Mouse (Mus musculus): ENCODE measurements around the gene Slamf7.

Slamf7 gene

DNA sequence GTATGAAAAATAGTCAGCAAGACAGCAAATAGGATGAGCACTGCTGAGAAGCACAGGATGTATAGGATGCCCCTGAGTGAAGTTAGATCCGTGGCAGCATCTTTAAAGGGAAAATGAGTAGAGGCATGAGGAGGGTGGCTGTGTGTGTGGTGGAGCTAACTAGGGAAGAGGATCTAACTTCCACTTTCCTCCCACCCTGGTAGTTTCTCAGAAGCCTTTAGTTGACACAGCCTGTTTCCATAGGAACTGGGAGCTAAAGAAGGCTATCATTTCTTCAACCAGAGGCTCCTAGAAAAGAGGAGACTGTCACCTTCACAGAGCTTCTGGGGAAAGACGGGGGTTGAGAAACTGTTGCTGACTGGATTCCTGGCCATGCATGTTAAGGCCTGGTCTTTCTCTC is 14.1 kb downstream of the Slamf7 start:
- no peak for DNase-seq (ENCODE audit: low read depth in 2 of 2, low spot score in 2 of 2)

DNA sequence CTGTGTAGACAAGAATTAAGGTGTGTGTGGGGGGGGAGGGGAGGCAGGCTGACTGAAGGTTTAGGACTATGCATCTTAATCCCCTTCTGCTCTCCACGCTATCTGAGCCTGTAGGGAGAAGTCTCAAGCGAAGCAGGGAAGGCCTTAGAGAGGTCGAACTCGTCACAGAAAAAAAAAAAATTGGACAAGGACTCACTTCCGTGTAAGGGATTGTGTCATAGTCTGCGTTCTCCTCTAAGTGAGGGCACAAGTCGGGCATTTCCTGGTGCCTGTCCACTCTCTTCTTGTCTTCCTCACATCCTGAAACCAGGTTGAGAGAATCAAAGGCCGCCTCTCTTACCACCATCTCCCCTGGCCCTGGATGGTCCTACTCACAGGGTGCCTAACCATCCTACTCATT is 15.7 kb downstream of the Slamf7 start:
- DNase-seq (ENCODE audit: low read depth in 2 of 2, low spot score in 2 of 2) = no peak

- DNase-seq (ENCODE audit: low read depth in 2 of 2, low spot score in 2 of 2) = no peak
Observed at GRCm38 (mm10) chr1:171635696-171636095, 17.1 kb downstream of the Slamf7 start.

GRCm38 (mm10) chr1:171631447-171631846 is 21.4 kb downstream of the Slamf7 start:
- DNase-seq (ENCODE audit: low read depth in 2 of 2, low spot score in 2 of 2) = no peak

- no peak for DNase-seq (ENCODE audit: low read depth in 2 of 2, low spot score in 2 of 2)
Observed at GRCm38 (mm10) chr1:171630912-171631311, 21.9 kb downstream of the Slamf7 start.

DNA sequence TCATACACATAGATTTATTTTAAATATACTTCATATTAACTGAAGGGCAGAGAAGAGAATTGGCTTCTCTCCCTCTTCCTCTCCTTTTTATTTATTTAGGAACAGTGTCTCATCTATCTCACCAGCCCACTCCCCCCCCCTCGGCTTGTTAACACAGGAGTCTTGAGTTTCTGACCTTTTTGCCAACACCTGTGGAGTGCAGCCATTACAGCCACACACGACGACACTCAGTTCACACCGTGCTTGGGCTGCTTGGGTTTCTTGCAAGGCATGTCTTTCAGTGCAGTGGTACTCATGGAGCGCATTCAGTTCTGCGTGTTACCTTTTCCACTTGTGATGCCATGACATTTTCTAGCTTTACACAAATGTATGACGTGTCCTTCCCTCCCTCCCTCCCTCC is 22.8 kb downstream of the Slamf7 start:
- no peak for DNase-seq (ENCODE audit: low read depth in 2 of 2, low spot score in 2 of 2)

- DNase-seq (ENCODE audit: low read depth in 2 of 2, low spot score in 2 of 2) = no peak
Observed at GRCm38 (mm10) chr1:171629168-171629567, 23.7 kb downstream of the Slamf7 start.

DNA sequence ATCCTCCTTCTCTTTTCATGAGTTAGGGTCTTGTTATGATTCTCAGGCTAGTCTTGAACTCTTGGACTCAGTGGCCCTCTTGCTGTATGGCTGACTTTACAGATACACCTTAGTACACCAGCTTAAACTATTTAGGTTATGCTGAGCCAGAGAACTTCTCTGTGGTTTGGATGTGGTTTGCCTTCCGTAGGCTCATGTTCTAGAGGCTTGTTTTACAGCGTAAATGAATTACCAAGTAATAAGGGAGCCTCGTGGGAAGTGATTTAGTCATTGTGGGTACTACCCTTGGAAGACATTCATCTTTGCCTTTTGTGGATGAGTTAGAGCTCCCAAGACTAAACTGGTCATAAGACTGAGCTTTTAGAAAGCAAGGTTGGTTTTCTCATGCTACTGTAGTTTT is 25.0 kb downstream of the Slamf7 start:
- DNase-seq (ENCODE audit: low read depth in 2 of 2, low spot score in 2 of 2) = peak in 1 of 2 experiments; percentile 15

GRCm38 (mm10) chr1:171620091-171620490 is 32.7 kb downstream of the Slamf7 start:
- no peak for DNase-seq (ENCODE audit: low read depth in 2 of 2, low spot score in 2 of 2)

GRCm38 (mm10) chr1:171619645-171620044 is 33.2 kb downstream of the Slamf7 start:
- DNase-seq (ENCODE audit: low read depth in 2 of 2, low spot score in 2 of 2) = no peak

GRCm38 (mm10) chr1:171619001-171619400 is 33.8 kb downstream of the Slamf7 start:
- DNase-seq (ENCODE audit: low read depth in 2 of 2, low spot score in 2 of 2) = no peak

- DNase-seq (ENCODE audit: low read depth in 2 of 2, low spot score in 2 of 2) = no peak
Observed at GRCm38 (mm10) chr1:171616881-171617515, 35.8 kb downstream of the Slamf7 start.

GRCm38 (mm10) chr1:171613962-171614361 is 38.9 kb downstream of the Slamf7 start:
- peak in 1 of 2 experiments; percentile 34 for DNase-seq (ENCODE audit: low read depth in 2 of 2, low spot score in 2 of 2)

- peak in 1 of 2 experiments; percentile 44 for DNase-seq (ENCODE audit: low read depth in 2 of 2, low spot score in 2 of 2)
Observed at GRCm38 (mm10) chr1:171610781-171611180, 42.1 kb downstream of the Slamf7 start.

DNA sequence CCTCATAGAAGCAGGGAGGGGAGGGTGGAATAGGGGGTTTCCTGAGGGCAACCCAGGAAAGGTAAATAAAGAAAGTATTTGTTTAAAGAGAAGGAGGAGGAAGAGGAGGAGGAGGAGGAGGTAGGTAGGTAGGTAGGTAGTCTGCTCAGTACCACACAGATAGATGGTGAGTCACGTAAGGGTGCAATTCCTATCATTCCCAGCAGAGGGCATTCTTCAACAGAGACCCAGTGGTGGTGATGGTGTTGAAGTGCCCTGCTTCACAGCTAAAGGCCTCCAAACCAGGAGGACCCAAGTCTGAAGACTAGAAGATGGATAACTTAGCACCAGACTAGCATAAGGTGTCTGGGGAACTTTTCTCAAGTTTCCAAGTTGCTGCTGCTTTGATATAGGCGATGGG is 42.8 kb downstream of the Slamf7 start:
- DNase-seq (ENCODE audit: low read depth in 2 of 2, low spot score in 2 of 2) = peak in 1 of 2 experiments; percentile 40

- DNase-seq (ENCODE audit: low read depth in 2 of 2, low spot score in 2 of 2) = peak; percentile 75 to 78
Observed at GRCm38 (mm10) chr1:171607176-171607575, 45.7 kb downstream of the Slamf7 start, which contains the start of gene Ly9. Gene Ly9 (minus strand): TSS chr1:171607410.

DNA sequence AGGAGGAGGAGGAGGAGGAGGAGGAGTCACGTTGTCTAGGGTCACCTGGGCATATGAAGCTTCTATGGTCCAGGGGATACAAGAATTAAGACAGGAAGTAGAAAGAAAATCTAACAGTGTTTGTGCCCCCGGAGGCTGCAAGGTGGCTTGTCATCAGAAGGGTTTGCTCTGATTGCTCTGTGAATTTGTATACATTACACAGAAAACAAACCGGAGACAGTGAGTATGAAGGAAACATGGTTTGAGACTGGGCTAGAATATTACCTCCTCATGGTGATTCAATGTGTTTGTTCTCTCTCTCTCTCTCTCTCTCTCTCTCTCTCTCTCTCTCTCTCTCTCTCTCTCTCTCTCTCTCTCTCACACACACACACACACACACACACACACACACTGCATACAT is 46.2 kb downstream of the Slamf7 start:
- DNase-seq (ENCODE audit: low read depth in 2 of 2, low spot score in 2 of 2) = no peak

DNA sequence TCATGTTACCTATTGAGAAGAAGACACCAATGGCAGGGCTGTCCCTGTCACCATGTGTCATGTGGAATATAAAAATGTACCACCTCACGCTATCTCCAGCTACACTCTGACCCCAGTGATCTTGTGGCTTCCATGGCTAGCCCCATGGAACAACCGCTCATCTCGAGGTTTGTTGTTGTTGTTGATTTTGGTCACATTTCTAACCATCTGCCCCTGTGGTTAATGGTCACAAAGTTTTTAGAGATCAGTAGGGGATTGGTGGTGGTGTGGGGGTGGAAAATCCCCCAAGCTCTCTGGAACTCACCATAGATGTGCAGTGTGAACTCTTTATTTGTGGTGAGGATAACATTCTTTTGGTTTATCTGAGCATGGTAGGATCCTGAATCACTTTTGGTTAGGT is 48.1 kb downstream of the Slamf7 start:
- DNase-seq (ENCODE audit: low read depth in 2 of 2, low spot score in 2 of 2) = no peak

DNA sequence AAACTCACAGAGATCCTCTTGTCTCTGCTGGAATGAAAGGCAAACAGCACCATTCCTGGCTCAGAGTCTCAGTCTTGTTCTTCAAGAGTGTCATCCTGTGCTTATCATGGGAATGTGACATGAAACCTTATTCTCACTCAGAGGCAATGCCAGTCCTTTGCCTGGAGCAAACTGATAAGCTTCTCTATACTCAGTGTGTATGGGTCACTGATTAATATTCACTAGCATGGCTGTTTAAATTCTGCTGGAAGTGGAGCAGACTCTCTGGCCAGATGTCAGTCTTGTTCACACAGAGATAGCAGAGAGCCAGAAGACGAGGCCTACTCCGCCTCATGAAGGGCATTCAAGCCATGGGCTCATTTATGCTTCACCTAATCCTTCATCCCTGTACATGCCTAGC is 68.3 kb downstream of the Slamf7 start:
- DNase-seq (ENCODE audit: low read depth in 2 of 2, low spot score in 2 of 2) = no peak

All from CD8-positive naive resting alpha-beta T cell, adult 2 months (primary cell).